Mouse (Mus musculus) neural tube, embryonic 11.5 days (tissue): ENCODE results near the gene Smim6. TPM values are rescaled to one million over a fixed set of nuclear protein-coding genes. Genes with fewer than 3 reads are reported as not detected.
A peak's percentile ranks its signal among the peaks of the same experiment; 100 is the strongest.

Experiments used
- ATAC-seq: fragments of 200-750 bp; cut with Nextera tagmentation; 2 replicates; pipeline ENCODE4 v1.8.0; 2017; ENCODE audit warnings: moderate number of reproducible peaks, mild to moderate bottlenecking, moderate TSS enrichment, moderate library complexity; ENCODE audit not compliant: insufficient read depth, low FRiP score, low TSS enrichment
- DNase-seq: peaks from one replicate; pipeline ENCODE4 v3.0.0-alpha.2; 2015; ENCODE audit warnings: low spot score
- H3K27ac ChIP-seq: fragments of 300-500 bp; sonication (generic); 2 replicates; pipeline ENCODE4 v1.5.1; 2014; ENCODE audit warnings: low read depth, mild to moderate bottlenecking, low read length
- H3K27me3 ChIP-seq: fragments of 300-500 bp; sonication (generic); 2 replicates; pipeline ENCODE4 v1.6.1; 2014; ENCODE audit warnings: mild to moderate bottlenecking, low read length, mixed read lengths; ENCODE audit not compliant: control insufficient read depth, insufficient read depth
- H3K36me3 ChIP-seq: fragments of 300-500 bp; sonication (generic); 2 replicates; pipeline ENCODE4 v1.6.1; 2014; ENCODE audit warnings: mild to moderate bottlenecking, low read length, moderate library complexity, mixed read lengths; ENCODE audit not compliant: control insufficient read depth, insufficient read depth
- H3K4me1 ChIP-seq: fragments of 300-500 bp; sonication (generic); 2 replicates; pipeline ENCODE4 v1.6.1; 2014; ENCODE audit warnings: low read length, mixed read lengths; ENCODE audit not compliant: control insufficient read depth, insufficient read depth
- H3K4me2 ChIP-seq: fragments of 300-500 bp; sonication (generic); 2 replicates; pipeline ENCODE4 v1.6.1; 2014; ENCODE audit warnings: low read depth, mild to moderate bottlenecking, moderate library complexity
- H3K4me3 ChIP-seq: fragments of 300-500 bp; sonication (generic); 2 replicates; pipeline ENCODE4 v1.5.1; 2014; ENCODE audit warnings: low read depth, low read length
- H3K9ac ChIP-seq: fragments of 300-500 bp; sonication (generic); 2 replicates; pipeline ENCODE4 v1.6.1; 2014; ENCODE audit warnings: mild to moderate bottlenecking, low read length
- H3K9me3 ChIP-seq: fragments of 300-500 bp; sonication (generic); 2 replicates; pipeline ENCODE4 v1.6.1; 2016; ENCODE audit warnings: low read length; ENCODE audit not compliant: control insufficient read depth
- WGBS: fragments of 180-500 bp; shearing (Covaris S2); extraction: QIAGEN DNeasy Blood & Tissue Kit; methylation state at CpG from one replicate; pipeline ENCODE4 v1.1.7; 2014; 5-methylcytosine and 5-hydroxymethylcytosine counted together
- polyA plus RNA-seq: library from polyadenylated mRNA; unstranded; fragments of >200 nt; fragmentation: Nextera tagmentation; extraction: Ambion mirVana; gene quantifications from 2 replicates; pipeline ENCODE4 v1.2.1, GENCODE M21; 2014

Smim6 gene
- polyA plus RNA-seq, 1 experiment from 2014 or later, result not detected

- WGBS, result 83% methylated on average over 7 of the region's 7 CpGs
- Histone ChIP-seq H3K9me3 (no peaks in the 10 kb centered on the region), H3K9ac (no peak overlapping the region), H3K27me3 (no peaks in the 10 kb centered on the region), H3K36me3 (no peaks in the 10 kb centered on the region; the same call in none of the 2 replicates), H3K4me1 (peaks cover 9% of the 10 kb centered on the region), H3K4me3 (no peak overlapping the region), H3K27ac (no peak overlapping the region), H3K4me2 (no peak overlapping the region)
- ATAC-seq (no peak), DNase-seq (no peak)
Measured at GRCm38 (mm10) chr11:115898446-115898845, 13.4 kb upstream of the Smim6 start.

- Histone ChIP-seq H3K27ac (no peak overlapping the region), H3K4me1 (peaks cover 9% of the 10 kb centered on the region), H3K9ac (no peak overlapping the region), H3K9me3 (no peaks in the 10 kb centered on the region), H3K4me3 (no peak overlapping the region), H3K27me3 (no peaks in the 10 kb centered on the region), H3K4me2 (no peak overlapping the region), H3K36me3 (no peaks in the 10 kb centered on the region; the same call in none of the 2 replicates)
- DNase-seq (peak; percentile 49), ATAC-seq (no peak)
- 15% methylated on average over 4 of the region's 4 CpGs for WGBS
Measured at GRCm38 (mm10) chr11:115898886-115899285, 12.9 kb upstream of the Smim6 start.

GRCm38 (mm10) chr11:115899486-115900266 lies 12.1 kb upstream of the Smim6 start, which contains the start of gene Smim5:
Gene Smim5 (plus strand): TSS chr11:115899966.
- Histone ChIP-seq H3K27ac (0 out of 2 replicates have a peak within 1 kb of the TSS, but pooled peaks have one; percentile 23), H3K4me1 (peaks cover 9% of the 10 kb centered on the region), H3K9me3 (no peaks in the 10 kb centered on the region), H3K36me3 (no peaks in the 10 kb centered on the region; the same call in 1 of the 2 replicates), H3K4me3 (no peak within 1 kb of the TSS), H3K27me3 (no peaks in the 10 kb centered on the region), H3K4me2 (no peak within 1 kb of the TSS), H3K9ac (no peak within 1 kb of the TSS; the same call in 1 of the 2 replicates)
- DNase-seq (peak; percentile 47), ATAC-seq (no peak)
- 32% methylated on average over 16 of the region's 16 CpGs for WGBS

GRCm38 (mm10) chr11:115900561-115901337 lies 11.1 kb upstream of the Smim6 start:
- no peaks in the 10 kb centered on the region for H3K36me3 ChIP-seq
- H3K27me3 ChIP-seq, result no peaks in the 10 kb centered on the region
- H3K4me3 ChIP-seq, result no peak overlapping the region
- no peaks in the 10 kb centered on the region for H3K9me3 ChIP-seq
- peaks cover 9% of the 10 kb centered on the region for H3K4me1 ChIP-seq
- DNase-seq (no peak), ATAC-seq (no peak)
- H3K4me2 ChIP-seq, result no peak overlapping the region
- no peak overlapping the region for H3K9ac ChIP-seq
- WGBS, result 70% methylated on average over 8 of the region's 8 CpGs
- no peak overlapping the region for H3K27ac ChIP-seq

GRCm38 (mm10) chr11:115901338-115902161 lies 10.3 kb upstream of the Smim6 start:
- H3K27me3 ChIP-seq, result no peaks in the 10 kb centered on the region
- no peaks in the 10 kb centered on the region for H3K36me3 ChIP-seq
- no peak for DNase-seq
- no peak overlapping the region for H3K9ac ChIP-seq
- no peaks in the 10 kb centered on the region for H3K9me3 ChIP-seq
- WGBS, result 87% methylated on average over 9 of the region's 9 CpGs
- H3K27ac ChIP-seq, result no peak overlapping the region
- H3K4me1 ChIP-seq, result peaks cover 9% of the 10 kb centered on the region
- no peak overlapping the region for H3K4me3 ChIP-seq
- no peak overlapping the region for H3K4me2 ChIP-seq
- no peak for ATAC-seq

- Histone ChIP-seq H3K9me3 (no peaks in the 10 kb centered on the region), H3K4me3 (no peak overlapping the region), H3K27ac (no peak overlapping the region), H3K27me3 (no peaks in the 10 kb centered on the region), H3K36me3 (no peaks in the 10 kb centered on the region), H3K4me2 (no peak overlapping the region), H3K9ac (no peak overlapping the region), H3K4me1 (peaks cover 9% of the 10 kb centered on the region)
- DNase-seq, result no peak
- ATAC-seq, result no peak
- 85% methylated on average over 5 of the region's 5 CpGs for WGBS
Measured at GRCm38 (mm10) chr11:115902177-115902576, 9.6 kb upstream of the Smim6 start.

- Histone ChIP-seq H3K36me3 (no peaks in the 10 kb centered on the region), H3K4me3 (no peak overlapping the region), H3K9me3 (no peaks in the 10 kb centered on the region), H3K4me1 (peaks cover 9% of the 10 kb centered on the region), H3K27me3 (no peaks in the 10 kb centered on the region), H3K9ac (no peak overlapping the region), H3K27ac (no peak overlapping the region), H3K4me2 (no peak overlapping the region)
- WGBS, result 76% methylated on average over 1 of the region's 1 CpGs
- ATAC-seq (no peak), DNase-seq (no peak)
Measured at GRCm38 (mm10) chr11:115902831-115903230, 9.0 kb upstream of the Smim6 start.

- H3K4me1 ChIP-seq, result peaks cover 7% of the 10 kb centered on the region
- H3K4me2 ChIP-seq, result no peak overlapping the region
- H3K4me3 ChIP-seq, result no peak overlapping the region
- H3K27me3 ChIP-seq, result no peaks in the 10 kb centered on the region
- no peak overlapping the region for H3K9ac ChIP-seq
- DNase-seq (no peak), ATAC-seq (no peak)
- no peaks in the 10 kb centered on the region for H3K9me3 ChIP-seq
- H3K27ac ChIP-seq, result no peak overlapping the region
- WGBS, result 75% methylated on average over 11 of the region's 11 CpGs
- H3K36me3 ChIP-seq, result no peaks in the 10 kb centered on the region
Measured at GRCm38 (mm10) chr11:115903384-115904230, 8.2 kb upstream of the Smim6 start.
